Mouse (Mus musculus) c-Kit-positive CD71-positive TER-119-negative erythroid progenitor cells, embryonic 14.5 days (primary cell): ENCODE results near the gene Olfr154.
"Not testable (repeated sequence)": the region's sequence is repeated elsewhere in the genome, so short reads cannot be mapped to it uniquely, and the experiment has no call there.

Source experiments
- DNase-seq: peaks from one replicate; pipeline ENCODE4 v3.0.0-alpha.2; 2013; ENCODE audit warnings: low read depth

Gene Olfr154

GRCm38 (mm10) chr2:85664355-85664754, at the start of gene Olfr154:
Gene Olfr154, minus strand, starts transcription at chr2:85664455.
- DNase-seq: not testable (repeated sequence)

GRCm38 (mm10) chr2:85711159-85711558, 46.9 kb upstream of the Olfr154 start:
- no peak for DNase-seq

GRCm38 (mm10) chr2:85710680-85711079, 46.4 kb upstream of the Olfr154 start:
- not testable (repeated sequence) for DNase-seq

DNA sequence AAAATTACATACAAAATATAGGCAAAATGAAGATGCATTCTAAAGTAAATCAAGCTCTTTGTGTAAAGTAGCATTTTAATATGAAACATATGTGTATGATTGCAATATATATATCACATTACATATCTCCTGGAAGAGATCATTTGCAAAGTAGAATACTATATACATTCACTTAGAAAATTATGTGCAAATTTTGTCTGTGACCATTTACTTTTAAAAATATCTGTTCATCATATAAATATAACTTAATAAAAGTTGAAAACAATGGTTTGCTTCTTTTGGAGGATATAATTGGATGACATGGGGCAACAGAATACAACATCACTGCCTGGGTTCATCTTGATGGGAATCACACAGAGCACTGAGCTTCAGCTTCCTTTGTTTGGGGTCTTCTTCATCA, 24.9 kb upstream of the Olfr154 start, which contains the start of gene Olfr1008:
Gene Olfr1008 (plus strand): TSS at position 301 of the 400 bp plus-strand sequence.
- no peak for DNase-seq

DNA sequence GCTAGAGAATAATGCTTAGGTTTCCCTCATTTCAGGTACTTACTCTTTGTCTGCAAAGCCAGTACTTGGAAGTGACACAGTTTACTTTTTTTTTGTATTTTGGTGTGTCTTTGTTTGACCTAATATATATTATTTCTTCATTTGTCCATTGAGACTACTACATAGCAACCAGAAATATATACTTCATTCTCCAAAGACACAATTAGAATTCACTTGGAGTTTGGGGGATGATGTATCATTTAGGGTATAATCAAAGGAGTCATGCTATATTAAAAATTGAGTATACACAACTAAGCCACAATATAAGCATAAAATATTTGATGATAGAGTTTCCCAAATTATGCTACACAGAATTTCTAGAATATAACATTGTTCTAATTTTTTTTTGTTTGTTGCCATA, 14.4 kb upstream of the Olfr154 start, which contains the start of gene Olfr1006:
Gene Olfr1006 (minus strand): TSS at position 101 of the 400 bp plus-strand sequence.
- DNase-seq: no peak

DNA sequence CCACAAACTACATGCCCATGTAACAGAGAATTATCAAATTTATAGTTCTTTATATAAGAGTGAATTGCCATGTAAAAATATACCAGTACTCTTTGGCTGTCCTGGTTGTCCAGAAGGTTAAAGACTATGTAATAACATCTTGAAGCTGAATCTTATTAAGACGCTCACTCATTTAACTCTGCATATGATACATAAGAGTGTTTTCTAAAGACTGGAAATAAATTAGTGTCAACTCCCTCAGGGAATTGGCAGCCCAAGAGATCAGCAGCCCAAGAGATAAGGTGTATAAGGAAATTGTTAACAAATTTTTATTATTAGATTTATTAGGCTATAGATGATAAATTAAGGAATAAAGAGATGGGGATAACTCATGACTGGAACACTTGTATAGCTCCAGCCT, 13.7 kb downstream of the Olfr154 start, which contains the start of gene Olfr1002:
Gene Olfr1002 (minus strand): TSS at position 101 of the 400 bp plus-strand sequence.
- no peak for DNase-seq
